Mouse (Mus musculus) brain, embryonic 14.5 days (tissue): Measurements from ENCODE around the gene Dnah2.

Source experiments
- CTCF ChIP-seq: fragments of 200-500 bp; IDR thresholded peaks from 2 replicates; pipeline ENCODE4 v1.5.1; 2012; ENCODE audit warnings: inconsistent platforms, mild to moderate bottlenecking, moderate library complexity, borderline replicate concordance; ENCODE audit not compliant: insufficient read depth, insufficient read length; ENCODE audit errors: extremely low read depth
- POLR2A ChIP-seq: fragments of 200-500 bp; IDR thresholded peaks from 2 replicates; pipeline ENCODE4 v1.6.1; 2012; ENCODE audit warnings: mild to moderate bottlenecking, inconsistent platforms, borderline replicate concordance; ENCODE audit not compliant: poor library complexity, insufficient read depth, insufficient read length, severe bottlenecking; ENCODE audit errors: extremely low read depth

GRCm38 (mm10) chr11:69418481-69419442, 130.1 kb downstream of the Dnah2 start:
- TF ChIP-seq POLR2A: no peak
- TF ChIP-seq CTCF: peak; percentile 6; the same call in 1 of the 2 replicates
